Mouse (Mus musculus) hindbrain, embryonic 10.5 days (tissue): ENCODE data around the gene Ppp1r14b. TPM values are rescaled to one million over a fixed set of nuclear protein-coding genes. Genes with fewer than 3 reads are reported as not detected.
"Not testable (repeated sequence)": the region's sequence is repeated elsewhere in the genome, so short reads cannot be mapped to it uniquely, and the experiment has no call there.

Source experiments
- DNase-seq: peaks from one replicate; pipeline ENCODE4 v3.0.0-alpha.2; 2017; ENCODE audit warnings: low spot score
- H3K27ac ChIP-seq: fragments of 300-500 bp; sonication (generic); 2 replicates; pipeline ENCODE4 v1.5.1; 2016; ENCODE audit warnings: mild to moderate bottlenecking, moderate library complexity
- H3K27me3 ChIP-seq: fragments of 300-500 bp; sonication (generic); 2 replicates; pipeline ENCODE4 v1.6.1; 2016; ENCODE audit warnings: mild to moderate bottlenecking; ENCODE audit not compliant: poor library complexity, insufficient read depth, severe bottlenecking
- H3K36me3 ChIP-seq: fragments of 300-500 bp; sonication (generic); 2 replicates; pipeline ENCODE4 v1.6.1; 2016; ENCODE audit warnings: mild to moderate bottlenecking, moderate library complexity
- H3K4me1 ChIP-seq: fragments of 300-500 bp; sonication (generic); replicated peaks from 2 replicates; pipeline ENCODE4 v1.6.1; 2016; ENCODE audit warnings: mild to moderate bottlenecking
- H3K4me3 ChIP-seq: fragments of 300-500 bp; sonication (generic); 2 replicates; pipeline ENCODE4 v1.5.1; 2016; ENCODE audit warnings: mild to moderate bottlenecking, moderate library complexity
- H3K9me3 ChIP-seq: fragments of 300-500 bp; sonication (generic); 2 replicates; pipeline ENCODE4 v1.6.1; 2016; ENCODE audit warnings: mild to moderate bottlenecking, moderate library complexity
- WGBS: fragments of 180-500 bp; shearing (Covaris S2); methylation state at CpG from one replicate; pipeline ENCODE4 v1.1.7; 2016; 5-methylcytosine and 5-hydroxymethylcytosine counted together
- polyA plus RNA-seq: library from polyadenylated mRNA; unstranded; fragments of >200 nt; fragmentation: Nextera tagmentation; extraction: Ambion mirVana; gene quantifications from 2 replicates; pipeline ENCODE4 v1.2.1, GENCODE M21; 2016

The Ppp1r14b gene
- polyA plus RNA-seq, 1 experiment from 2014 or later, result 186 TPM

- Histone ChIP-seq H3K4me3 (peak overlapping the region; percentile 0; the same call in 1 of the 2 replicates), H3K9me3 (no peaks in the 10 kb centered on the region), H3K36me3 (peaks cover 43% of the 10 kb centered on the region), H3K4me1 (peaks cover 58% of the 10 kb centered on the region), H3K27me3 (no peaks in the 10 kb centered on the region), H3K27ac (no peak overlapping the region)
- 81% methylated on average over 19 of the region's 19 CpGs for WGBS
- DNase-seq, result no peak
Observed at GRCm38 (mm10) chr19:6985300-6985699, 10.5 kb downstream of the Ppp1r14b start.

DNA sequence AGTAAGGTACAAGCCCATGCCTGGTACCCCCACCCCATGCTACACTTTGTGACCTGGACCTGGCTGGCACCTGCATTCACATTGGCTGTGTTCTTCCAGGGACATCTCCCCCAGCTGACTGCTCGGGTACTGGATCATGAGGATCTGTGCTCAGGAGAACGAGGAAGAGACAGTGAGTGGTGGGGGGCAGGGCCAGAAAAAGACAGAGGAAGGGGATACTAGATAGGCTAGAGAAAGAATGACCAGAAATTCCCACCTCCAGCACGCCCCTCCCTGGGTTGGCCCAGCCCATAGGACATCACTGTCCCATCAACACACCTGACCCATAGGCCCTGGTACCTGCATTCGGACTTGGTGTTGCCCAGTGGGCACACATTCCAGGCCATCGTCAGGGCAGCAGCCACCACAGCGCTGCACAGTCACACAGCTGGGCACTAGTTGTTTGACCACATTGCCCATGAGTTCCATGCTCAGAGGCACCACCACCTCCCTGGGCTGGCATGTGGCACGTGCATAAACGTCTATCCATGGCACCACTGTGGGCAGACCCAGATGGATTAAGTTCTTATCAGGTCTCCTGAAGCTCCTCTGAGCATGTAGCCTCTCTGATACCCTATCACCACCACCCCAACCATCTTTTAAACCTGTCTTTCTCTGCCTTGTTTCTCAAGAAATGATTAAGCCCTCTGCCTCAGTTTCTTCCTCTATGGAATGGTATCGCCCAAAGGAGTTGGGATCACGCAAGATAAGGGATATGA is 11.4 kb downstream of the Ppp1r14b start:
- no peaks in the 10 kb centered on the region for H3K27me3 ChIP-seq
- DNase-seq, result no peak
- H3K9me3 ChIP-seq, result no peaks in the 10 kb centered on the region
- 81% methylated on average over 10 of the region's 10 CpGs for WGBS
- 0 out of 2 replicates have a peak overlapping the region, but pooled peaks have one; percentile 97 for H3K27ac ChIP-seq
- H3K4me1 ChIP-seq, result peaks cover 52% of the 10 kb centered on the region
- peaks cover 43% of the 10 kb centered on the region for H3K36me3 ChIP-seq
- H3K4me3 ChIP-seq, result peak overlapping the region; percentile 95

DNA sequence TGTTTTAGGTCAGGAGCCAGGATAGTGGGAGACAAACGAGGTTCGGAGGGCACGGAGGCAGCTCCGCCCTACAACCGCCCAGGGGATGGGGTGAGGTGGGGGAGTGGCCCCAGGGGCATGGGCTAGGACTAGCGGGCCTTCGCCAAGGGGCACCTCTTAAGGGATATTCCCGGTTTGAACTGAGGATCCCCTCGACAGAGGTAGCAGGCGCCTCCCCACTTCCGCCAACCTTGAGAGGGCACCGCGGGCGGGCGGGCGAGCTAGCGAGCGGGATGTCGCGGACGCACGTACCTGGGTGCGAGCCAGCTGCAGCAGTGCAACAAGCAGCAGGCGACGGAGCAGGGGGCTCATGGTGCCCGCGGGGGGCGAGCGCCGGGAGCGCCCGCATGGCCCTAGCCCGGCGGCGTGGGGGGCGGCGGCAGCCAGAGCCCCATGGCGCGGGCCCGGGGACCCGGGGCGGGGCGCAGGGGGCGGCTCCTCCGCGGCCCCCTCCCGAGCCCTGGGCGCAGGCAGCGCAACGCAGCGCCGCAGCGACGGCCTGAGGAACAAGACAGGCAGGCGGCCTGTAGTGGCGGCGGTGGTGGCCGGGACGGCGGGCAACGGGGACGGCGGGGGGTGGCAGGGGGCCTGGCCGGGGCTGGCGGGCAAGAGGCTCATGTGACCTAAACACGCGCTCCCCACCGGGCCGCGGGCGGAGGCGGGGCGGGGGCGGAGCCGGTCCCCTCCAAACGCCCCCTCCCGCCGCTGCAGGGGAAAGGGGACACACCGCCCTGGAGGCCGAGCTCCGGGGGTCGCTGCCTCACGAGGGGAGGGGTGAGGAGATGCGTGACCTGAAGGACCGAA is 12.5 kb downstream of the Ppp1r14b start, which contains the start of gene Vegfb:
Gene Vegfb (minus strand): TSS at position 591 of the 843 bp plus-strand sequence.
- H3K9me3 ChIP-seq, result no peaks in the 10 kb centered on the region
- H3K27ac ChIP-seq, result peak within 1 kb of the TSS; percentile 97
- H3K4me3 ChIP-seq, result peak within 1 kb of the TSS; percentile 95
- WGBS, result under 1% methylated on average over 84 of the region's 85 CpGs
- H3K27me3 ChIP-seq, result no peaks in the 10 kb centered on the region
- DNase-seq, result peak; percentile 66
- peaks cover 41% of the 10 kb centered on the region for H3K36me3 ChIP-seq
- H3K4me1 ChIP-seq, result peaks cover 55% of the 10 kb centered on the region

GRCm38 (mm10) chr19:6987904-6988285 is 13.1 kb downstream of the Ppp1r14b start:
- Histone ChIP-seq H3K36me3 (peaks cover 34% of the 10 kb centered on the region), H3K27ac (peak overlapping the region; percentile 97), H3K4me1 (peaks cover 59% of the 10 kb centered on the region), H3K27me3 (no peaks in the 10 kb centered on the region), H3K9me3 (no peaks in the 10 kb centered on the region), H3K4me3 (peak overlapping the region; percentile 95)
- no peak for DNase-seq
- WGBS, result 7% methylated on average over 8 of the region's 8 CpGs

GRCm38 (mm10) chr19:6989251-6989650 is 14.5 kb downstream of the Ppp1r14b start:
- Histone ChIP-seq H3K27ac (no peak overlapping the region), H3K27me3 (no peaks in the 10 kb centered on the region), H3K9me3 (no peaks in the 10 kb centered on the region), H3K4me1 (peaks cover 63% of the 10 kb centered on the region), H3K36me3 (peaks cover 21% of the 10 kb centered on the region), H3K4me3 (no peak overlapping the region)
- 85% methylated on average over 8 of the region's 8 CpGs for WGBS
- DNase-seq, result no peak

DNA sequence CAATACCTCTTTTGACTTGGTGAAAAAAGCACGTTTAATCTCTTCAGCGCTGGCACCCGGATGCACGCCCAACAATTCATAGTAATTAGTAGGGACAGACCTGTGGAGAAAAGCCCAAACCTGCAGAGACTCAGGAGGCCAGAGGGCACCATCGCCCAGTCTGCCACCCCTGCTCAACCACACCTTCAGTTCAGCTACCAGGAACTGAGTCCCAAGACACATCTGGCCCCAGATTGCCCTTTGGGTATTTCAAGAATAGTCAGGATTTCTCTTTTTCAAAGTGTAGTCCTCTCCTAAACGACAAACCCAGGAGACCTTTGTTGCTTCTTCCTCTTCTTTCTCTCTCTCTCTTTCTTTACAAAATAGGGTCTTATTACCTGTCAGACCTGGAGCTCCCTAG is 15.9 kb downstream of the Ppp1r14b start:
- Histone ChIP-seq H3K36me3 (peaks cover 9% of the 10 kb centered on the region; the same call in 1 of the 2 replicates), H3K4me3 (no peak overlapping the region), H3K27ac (no peak overlapping the region), H3K27me3 (no peaks in the 10 kb centered on the region), H3K4me1 (peaks cover 72% of the 10 kb centered on the region), H3K9me3 (no peaks in the 10 kb centered on the region)
- 92% methylated on average over 6 of the region's 6 CpGs for WGBS
- DNase-seq, result no peak

DNA sequence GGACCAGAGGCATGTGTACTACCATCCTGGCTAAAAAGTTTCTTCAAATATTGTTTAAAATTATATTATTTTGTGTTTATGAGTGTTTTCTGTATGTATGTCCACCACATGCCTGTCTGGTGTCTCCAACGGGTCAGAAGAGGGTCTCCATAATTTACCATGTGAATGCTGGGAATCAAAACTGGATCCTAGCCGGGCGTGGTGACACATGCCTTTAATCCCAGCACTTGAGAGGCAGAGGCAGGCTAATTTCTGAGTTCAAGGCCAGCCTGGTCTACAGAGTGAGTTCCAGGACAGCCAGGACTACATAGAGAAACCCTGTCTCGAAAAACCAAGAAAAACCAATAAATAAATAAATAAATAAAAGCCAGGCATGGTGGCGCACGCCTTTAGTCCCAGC is 16.4 kb downstream of the Ppp1r14b start:
- H3K27ac ChIP-seq, H3K4me3 ChIP-seq, H3K27me3 ChIP-seq, DNase-seq, H3K9me3 ChIP-seq, H3K36me3 ChIP-seq: not testable (repeated sequence)
- peaks cover 72% of the 10 kb centered on the region for H3K4me1 ChIP-seq
- WGBS, result 94% methylated on average over 6 of the region's 6 CpGs

DNA sequence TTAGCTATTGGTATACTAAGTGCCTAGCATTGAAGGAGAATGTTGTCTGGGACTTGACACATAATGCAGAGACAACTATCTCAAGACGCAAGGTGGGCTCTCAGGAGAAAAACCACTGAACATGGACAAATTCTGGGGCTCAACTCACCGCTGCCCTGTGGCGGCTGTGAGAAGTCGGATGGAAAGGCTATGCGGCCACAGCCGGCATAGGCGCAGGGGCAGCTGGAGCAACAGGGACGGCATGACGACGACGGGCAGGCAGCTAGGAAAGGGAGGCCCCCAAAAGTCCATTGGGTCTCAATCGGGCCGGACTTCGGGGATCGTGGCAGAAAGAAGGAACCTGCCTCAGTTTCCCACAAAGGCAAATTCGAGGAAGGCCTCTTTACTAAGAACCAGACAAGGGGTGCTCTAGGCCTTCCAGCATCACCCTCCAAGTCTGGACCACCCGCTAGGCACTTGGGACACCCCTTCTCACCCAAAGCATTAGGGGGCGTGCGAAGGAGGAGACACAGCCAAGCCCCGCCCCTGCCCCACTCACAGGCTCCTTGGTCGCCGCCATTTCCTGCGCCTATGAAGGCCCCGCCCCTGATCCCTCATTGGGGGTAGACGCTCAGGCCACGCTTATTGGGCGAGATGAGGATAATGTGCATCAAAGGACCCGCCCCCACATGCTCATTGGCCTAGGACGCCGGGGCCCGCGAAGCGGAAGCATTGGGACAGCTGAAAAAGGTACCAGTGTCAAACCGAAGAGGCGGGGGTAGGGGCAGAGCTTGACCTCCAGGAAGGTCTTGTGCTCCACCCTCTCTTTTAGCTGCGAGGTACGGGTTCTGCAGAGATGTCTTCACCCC is 17.5 kb downstream of the Ppp1r14b start, which contains the start of gene Dnajc4:
Gene Dnajc4 (minus strand): TSS at position 562 of the 848 bp plus-strand sequence.
- H3K9me3 ChIP-seq, result no peaks in the 10 kb centered on the region
- DNase-seq, result peak; percentile 98
- H3K36me3 ChIP-seq, result 0 out of 2 replicates have a peak, but pooled peaks cover 3% of the 10 kb centered on the region
- H3K27ac ChIP-seq, result peak within 1 kb of the TSS; percentile 89
- WGBS, result 3% methylated on average over 37 of the region's 37 CpGs
- no peaks in the 10 kb centered on the region for H3K27me3 ChIP-seq
- peaks cover 71% of the 10 kb centered on the region for H3K4me1 ChIP-seq
- H3K4me3 ChIP-seq, result peak within 1 kb of the TSS; percentile 69

DNA sequence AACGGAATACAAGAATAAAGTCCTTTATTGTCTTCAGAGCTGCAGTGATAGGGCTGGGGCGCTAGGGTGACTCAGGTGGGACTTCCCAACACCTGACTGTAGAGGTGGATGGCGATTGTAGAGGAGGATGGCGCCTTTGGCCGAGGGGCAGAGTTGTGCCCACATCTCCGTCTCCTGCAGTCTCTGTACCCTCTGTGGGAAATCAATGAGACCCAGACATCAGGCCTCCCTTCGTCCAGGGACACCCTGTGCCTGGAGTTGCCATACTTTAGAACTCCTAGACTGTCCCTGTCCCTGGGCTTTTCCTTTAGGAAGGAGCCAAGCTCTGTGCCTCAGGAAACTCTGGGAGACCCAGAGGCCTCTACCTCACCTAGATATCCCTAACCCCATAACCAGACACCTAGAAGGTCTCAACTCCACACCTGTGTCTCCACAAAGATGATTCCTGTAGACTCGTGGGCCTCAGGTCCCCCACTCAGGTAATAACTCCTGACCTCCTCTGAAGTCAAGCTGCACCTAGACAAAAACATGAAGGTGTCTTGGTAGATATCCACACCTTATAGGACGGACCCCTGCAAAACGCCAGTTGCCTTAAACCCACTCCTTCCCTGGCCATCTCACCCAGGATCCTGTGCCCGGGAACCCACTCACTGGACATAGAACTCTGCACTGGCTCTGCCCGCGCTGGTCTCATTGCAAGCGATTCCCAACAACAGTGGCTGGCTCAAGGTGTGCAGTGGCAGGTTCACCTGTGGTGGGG is 18.4 kb downstream of the Ppp1r14b start:
- H3K36me3 ChIP-seq, result peaks cover 9% of the 10 kb centered on the region
- WGBS, result 61% methylated on average over 14 of the region's 14 CpGs
- H3K27ac ChIP-seq, result peak overlapping the region; percentile 89
- no peaks in the 10 kb centered on the region for H3K9me3 ChIP-seq
- peak overlapping the region; percentile 69 for H3K4me3 ChIP-seq
- no peak for DNase-seq
- H3K27me3 ChIP-seq, result no peaks in the 10 kb centered on the region
- H3K4me1 ChIP-seq, result peaks cover 64% of the 10 kb centered on the region

- 85% methylated on average over 8 of the region's 8 CpGs for WGBS
- Histone ChIP-seq H3K27me3 (no peaks in the 10 kb centered on the region), H3K27ac (no peak overlapping the region), H3K36me3 (peaks cover 17% of the 10 kb centered on the region), H3K4me1 (peaks cover 61% of the 10 kb centered on the region), H3K9me3 (no peaks in the 10 kb centered on the region), H3K4me3 (no peak overlapping the region)
- DNase-seq, result no peak
Observed at GRCm38 (mm10) chr19:6994002-6994401, 19.2 kb downstream of the Ppp1r14b start.

DNA sequence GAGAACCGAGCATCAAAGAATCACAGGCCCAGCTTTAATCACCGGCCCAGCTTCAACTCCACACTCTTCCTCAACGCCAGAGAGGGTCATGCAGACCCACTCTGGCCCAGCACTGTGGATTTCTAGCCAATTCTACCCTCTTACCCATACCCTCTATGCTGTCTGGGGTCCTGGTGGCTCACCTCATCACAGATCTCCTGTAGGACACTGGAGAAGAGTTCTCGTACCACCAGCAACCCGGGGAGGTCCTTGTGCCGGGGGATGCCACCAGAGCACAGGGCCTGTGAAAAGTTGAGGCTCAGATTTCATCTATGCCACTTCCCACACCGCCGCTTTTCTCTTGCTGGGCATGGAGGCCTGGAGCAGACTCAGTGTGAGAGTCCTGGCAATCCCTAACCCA is 19.7 kb downstream of the Ppp1r14b start:
- no peaks in the 10 kb centered on the region for H3K9me3 ChIP-seq
- no peak overlapping the region for H3K4me3 ChIP-seq
- H3K27ac ChIP-seq, result no peak overlapping the region
- 86% methylated on average over 8 of the region's 8 CpGs for WGBS
- H3K36me3 ChIP-seq, result peaks cover 18% of the 10 kb centered on the region
- DNase-seq, result no peak
- peaks cover 57% of the 10 kb centered on the region for H3K4me1 ChIP-seq
- no peaks in the 10 kb centered on the region for H3K27me3 ChIP-seq
